Mouse (Mus musculus): Measurements from ENCODE around the gene Ncbp1.

Gene Ncbp1

DNA sequence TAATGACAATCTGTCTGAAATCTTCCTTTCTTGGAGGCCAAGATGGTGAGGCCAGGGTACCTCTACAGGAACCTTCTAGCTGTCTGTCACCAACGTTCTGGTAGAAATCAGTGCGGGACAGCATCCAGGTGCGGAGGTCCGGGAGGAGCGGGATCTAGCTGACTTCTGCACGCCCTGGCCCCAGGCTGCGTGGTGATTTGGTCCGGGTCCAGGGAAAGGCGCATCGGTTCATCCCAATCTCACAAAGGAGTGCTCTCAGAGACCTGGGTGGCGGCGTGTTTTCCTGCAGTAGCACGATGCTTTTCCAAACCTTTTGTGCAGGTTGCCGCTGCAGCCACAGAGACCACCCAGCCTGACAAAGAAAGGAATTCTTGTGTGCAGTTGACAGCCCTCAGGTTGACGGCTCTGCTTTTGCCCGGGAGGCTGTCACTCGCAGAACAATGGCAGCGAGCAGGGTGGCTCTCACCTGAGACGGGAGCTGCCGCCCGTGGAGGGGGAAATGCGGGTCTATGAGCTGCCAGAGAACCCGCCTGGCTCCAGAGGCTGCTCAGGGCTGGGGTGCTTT, 64.2 kb downstream of the Ncbp1 start:
- peak; percentile 52 to 69 for DNase-seq

DNA sequence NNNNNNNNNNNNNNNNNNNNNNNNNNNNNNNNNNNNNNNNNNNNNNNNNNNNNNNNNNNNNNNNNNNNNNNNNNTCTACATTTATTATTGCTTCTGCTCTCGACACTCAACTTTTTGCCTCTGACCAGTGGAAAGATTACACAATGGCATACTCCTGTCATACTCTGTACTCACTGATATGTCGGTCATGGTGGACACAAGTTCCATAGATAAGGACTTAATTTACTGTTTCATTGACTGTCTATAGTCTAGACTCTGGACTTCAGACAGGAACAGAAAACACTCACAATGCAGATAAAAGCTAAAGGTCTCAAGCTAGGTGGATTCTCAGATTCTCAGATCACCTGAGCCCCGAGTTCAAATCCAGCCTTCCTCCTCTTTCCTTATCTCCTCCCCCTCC, 82.7 kb downstream of the Ncbp1 start:
- no peak for DNase-seq

All from cerebellum, adult 18-20 months (tissue).